Mouse (Mus musculus): Measurements from ENCODE around the gene Tas2r140.

The Tas2r140 gene

DNA sequence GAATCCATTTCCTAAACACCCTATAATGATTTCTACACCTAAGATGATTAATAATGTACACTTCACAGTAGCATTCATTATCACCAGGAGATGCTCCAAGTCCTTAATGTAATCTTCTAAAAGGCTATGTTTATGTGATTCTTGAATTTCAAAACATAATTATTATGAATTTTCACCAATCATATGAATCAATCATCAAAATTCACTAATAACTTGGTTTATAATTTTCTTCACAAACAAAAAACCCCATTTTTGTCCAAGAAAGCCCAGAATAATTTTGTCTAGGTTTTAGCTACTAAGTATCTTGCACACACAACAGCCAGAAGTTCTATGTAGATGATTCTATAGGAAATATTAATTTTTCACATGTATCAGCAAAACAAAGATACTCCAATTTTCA, at the start of gene Tas2r140:
Gene Tas2r140 (minus strand): TSS at position 101 of the 400 bp plus-strand sequence.
- in situ Hi-C loops (cut with MboI, MseI) = no loop called here

DNA sequence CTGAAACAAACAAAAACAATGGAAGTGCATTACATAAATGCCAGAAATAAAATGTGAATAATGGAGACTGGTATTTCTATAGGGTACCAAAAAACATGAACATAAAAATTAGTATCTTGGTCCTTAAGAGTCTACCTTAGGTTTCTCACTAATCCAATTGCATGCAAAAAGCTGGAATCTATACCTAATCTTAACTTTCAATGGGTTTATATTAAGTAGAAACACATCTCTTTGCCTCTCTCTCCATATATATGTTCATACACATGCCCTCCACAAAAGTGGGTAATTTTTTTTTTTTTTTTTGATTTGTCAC, 48.9 kb upstream of the Tas2r140 start, which contains the start of gene Smim10l1:
Gene Smim10l1 (plus strand): TSS at position 301 of the 313 bp plus-strand sequence.
- in situ Hi-C loops (cut with MboI, MseI) = no loop called here

DNA sequence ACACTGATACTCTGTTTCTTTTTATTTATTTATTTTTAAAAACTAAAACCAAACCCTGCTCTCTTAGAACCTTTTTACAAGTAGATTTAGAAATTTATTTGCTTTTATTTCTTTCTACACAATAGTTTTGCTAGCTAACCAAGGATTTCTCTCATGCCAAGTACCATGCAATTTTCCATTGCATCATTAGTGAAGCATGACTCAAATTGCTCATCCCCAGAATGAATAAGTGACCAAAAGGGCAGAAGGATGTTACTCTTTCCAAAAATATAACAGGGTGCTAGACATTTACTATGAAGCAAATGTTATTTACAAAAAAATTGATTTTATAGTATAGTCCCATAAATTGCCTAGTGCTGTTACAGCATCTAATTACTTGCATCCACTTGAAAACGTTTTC, 46.8 kb upstream of the Tas2r140 start:
- in situ Hi-C loops (cut with MboI, MseI) = no loop called here

DNA sequence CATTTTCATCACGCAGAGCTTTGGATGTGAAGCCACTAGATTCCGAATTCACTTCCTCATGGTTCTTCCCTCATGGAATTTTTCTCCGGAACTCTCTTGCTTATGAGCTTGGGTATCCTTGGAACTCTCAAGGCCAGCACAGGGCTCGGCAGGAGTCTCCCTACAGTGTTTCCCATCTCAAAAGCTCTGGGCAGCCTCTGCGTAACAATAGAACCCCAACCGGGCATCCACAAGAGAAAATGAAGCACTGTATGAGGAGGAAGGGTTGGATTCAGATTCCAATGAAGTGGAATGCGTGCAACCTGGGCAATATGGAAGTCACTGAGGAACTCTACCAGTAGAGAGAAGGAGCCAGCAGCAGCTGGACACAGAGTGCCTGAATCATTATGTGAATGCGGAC, 36.6 kb upstream of the Tas2r140 start:
- in situ Hi-C loops (cut with MboI, MseI) = no loop called here

DNA sequence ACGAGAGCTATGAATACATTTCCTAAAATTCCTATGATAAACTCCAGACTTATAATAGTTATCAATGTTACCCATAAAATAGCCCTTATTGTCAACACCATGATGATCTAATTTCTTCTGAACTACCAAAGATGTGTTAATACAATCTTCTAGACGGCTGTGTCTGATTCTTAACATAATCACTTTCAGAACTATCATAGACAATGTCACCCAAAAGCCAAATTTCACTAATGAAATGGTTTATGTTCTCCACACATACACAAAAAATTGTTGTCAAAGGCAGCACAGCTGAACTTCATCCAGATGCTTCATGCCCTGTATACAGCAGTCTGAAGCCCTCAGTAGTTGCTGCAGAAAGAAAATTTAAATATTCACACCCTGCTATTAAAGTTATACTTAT, 18.6 kb downstream of the Tas2r140 start, which contains the start of gene Tas2r103:
Gene Tas2r103 (minus strand): TSS at position 101 of the 400 bp plus-strand sequence.
- in situ Hi-C loops (cut with MboI, MseI) = no loop called here

All from regulatory T cell (primary cell).